Mouse (Mus musculus) spleen, adult 2 months (tissue): ENCODE measurements around the gene Parp14.
A peak's percentile ranks its signal among the peaks of the same experiment; 100 is the strongest.

Experiments
- CTCF ChIP-seq: fragments of 200-500 bp; IDR thresholded peaks from 2 replicates; pipeline ENCODE4 v1.5.1; 2011; ENCODE audit warnings: mild to moderate bottlenecking, inconsistent platforms; ENCODE audit not compliant: insufficient read depth, insufficient read length, insufficient replicate concordance; ENCODE audit errors: extremely low read depth
- POLR2A ChIP-seq: fragments of 200-500 bp; IDR thresholded peaks from 2 replicates; pipeline ENCODE4 v1.6.1; 2011; ENCODE audit warnings: low read depth, low read length, inconsistent platforms

DNA sequence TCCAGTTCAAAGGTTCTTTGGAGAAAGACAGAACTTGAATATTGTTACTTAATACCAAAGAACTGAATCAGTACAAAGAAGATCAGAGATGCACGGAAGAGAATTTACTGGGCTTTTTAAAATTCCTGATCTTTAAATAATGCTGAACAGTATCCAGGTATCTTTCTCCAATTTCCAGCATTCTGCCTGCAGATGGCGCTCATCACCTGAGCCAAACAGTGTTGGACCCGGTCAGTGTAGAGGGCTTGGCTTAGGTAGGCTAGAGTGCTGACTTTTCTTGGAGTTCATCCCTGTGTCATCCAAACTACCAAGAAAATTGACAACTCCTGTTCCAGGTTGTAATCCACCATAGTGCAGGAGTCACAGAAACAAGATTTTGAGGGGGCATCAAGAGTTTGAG lies 3.1 kb upstream of the Parp14 start:
- TF ChIP-seq CTCF (peak; percentile 74; the same call in 1 of the 2 replicates), POLR2A (no peak)
